Mouse (Mus musculus): ENCODE data around the gene Psg19.

Gene Psg19

DNA sequence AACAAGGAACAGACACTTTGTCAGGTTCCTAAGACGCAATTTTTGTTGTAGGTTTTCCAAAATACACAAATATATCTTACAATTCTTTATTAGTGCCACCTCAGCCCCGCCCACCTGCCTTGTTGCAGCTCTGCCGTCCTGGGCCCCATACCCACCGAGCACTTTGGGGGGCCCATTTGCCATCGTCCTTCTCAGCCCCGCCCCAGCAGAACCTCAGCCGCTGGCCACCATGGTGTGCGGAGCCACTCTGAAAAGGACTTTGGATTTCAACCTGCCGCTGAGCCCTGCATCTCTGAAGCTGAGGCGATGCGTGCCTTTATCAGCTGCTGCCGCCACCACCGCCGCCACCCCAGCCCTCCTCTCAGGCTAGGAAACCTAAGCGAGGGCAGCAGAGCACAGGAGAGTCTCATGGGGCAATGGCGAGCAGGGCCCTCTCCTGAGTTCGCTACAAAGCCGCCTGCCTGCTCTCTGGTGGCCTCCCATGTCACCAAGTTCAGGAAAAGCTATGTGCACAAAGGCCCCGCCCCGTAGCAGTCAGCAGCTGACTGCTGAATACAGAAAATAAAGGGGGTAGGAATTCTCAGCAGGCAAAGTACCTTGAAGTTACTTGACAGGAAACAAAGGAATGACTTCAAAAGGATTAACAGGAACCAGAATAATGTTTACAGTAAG lies 52.0 kb downstream of the Psg19 start:
- DNase-seq (ENCODE audit: low read depth), result no peak
